Mouse (Mus musculus): ENCODE measurements at regions not wholly inside any gene's neighbourhood (a gene's known extent, or its start where the extent isn't known, plus 50 kb on each side); places are given as distances from the start of the nearest gene placed in this dataset.

- H3K9me3 ChIP-seq (ENCODE audit: control insufficient read depth, low read length), result no peaks in the 10 kb centered on the region
- no peak overlapping the region for H3K9ac ChIP-seq (ENCODE audit: low read length)
- H3K27ac ChIP-seq (ENCODE audit: low read length), result no peak overlapping the region
- H3K4me1 ChIP-seq (replicated peaks; ENCODE audit: control insufficient read depth, insufficient read depth, low read length), result no peaks in the 10 kb centered on the region
- no peak overlapping the region for H3K4me3 ChIP-seq (ENCODE audit: low read length)
- H3K27me3 ChIP-seq (ENCODE audit: control insufficient read depth, insufficient read depth, low read depth, low read length), result no peaks in the 10 kb centered on the region
- H3K4me2 ChIP-seq (ENCODE audit: low read depth, low read length), result no peak overlapping the region
- ATAC-seq (ENCODE audit: low read depth), result no peak
- H3K36me3 ChIP-seq (ENCODE audit: control insufficient read depth, insufficient read depth, low read length), result no peaks in the 10 kb centered on the region
- 77% methylated on average over 1 of the region's 1 CpGs for WGBS
These were observed 81.4 kb downstream of the Fscb start for GRCm38 (mm10) chr12:64393106-64393505.

- Histone ChIP-seq H3K4me3 (ENCODE audit: low read length) (no peak overlapping the region), H3K27me3 (ENCODE audit: control insufficient read depth, insufficient read depth, low read depth, low read length) (no peaks in the 10 kb centered on the region), H3K9me3 (ENCODE audit: control insufficient read depth, low read length) (no peaks in the 10 kb centered on the region), H3K4me1 (replicated peaks; ENCODE audit: control insufficient read depth, insufficient read depth, low read length) (no peaks in the 10 kb centered on the region), H3K36me3 (ENCODE audit: control insufficient read depth, insufficient read depth, low read length) (no peaks in the 10 kb centered on the region), H3K27ac (ENCODE audit: low read length) (no peak overlapping the region), H3K4me2 (ENCODE audit: low read depth, low read length) (no peak overlapping the region), H3K9ac (ENCODE audit: low read length) (no peak overlapping the region)
- peak; percentile 86 for ATAC-seq (ENCODE audit: low read depth)
- 38% methylated on average over 9 of the region's 9 CpGs for WGBS
These were observed 84.6 kb downstream of the Fscb start for GRCm38 (mm10) chr12:64389766-64390445.

GRCm38 (mm10) chr12:64364941-64365340 lies 109.5 kb downstream of the Fscb start:
- Histone ChIP-seq H3K27me3 (ENCODE audit: control insufficient read depth, insufficient read depth, low read depth, low read length) (no peaks in the 10 kb centered on the region), H3K4me3 (ENCODE audit: low read length) (no peak overlapping the region), H3K4me2 (ENCODE audit: low read depth, low read length) (no peak overlapping the region), H3K36me3 (ENCODE audit: control insufficient read depth, insufficient read depth, low read length) (no peaks in the 10 kb centered on the region), H3K9ac (ENCODE audit: low read length) (no peak overlapping the region), H3K4me1 (replicated peaks; ENCODE audit: control insufficient read depth, insufficient read depth, low read length) (no peaks in the 10 kb centered on the region), H3K9me3 (ENCODE audit: control insufficient read depth, low read length) (no peaks in the 10 kb centered on the region), H3K27ac (ENCODE audit: low read length) (no peak overlapping the region)
- ATAC-seq (ENCODE audit: low read depth), result no peak
- WGBS, result 55% methylated on average over 3 of the region's 3 CpGs

- Histone ChIP-seq H3K27ac (ENCODE audit: low read length) (no peak overlapping the region), H3K4me3 (ENCODE audit: low read length) (no peak overlapping the region), H3K9me3 (ENCODE audit: control insufficient read depth, low read length) (no peaks in the 10 kb centered on the region), H3K4me2 (ENCODE audit: low read depth, low read length) (no peak overlapping the region), H3K4me1 (replicated peaks; ENCODE audit: control insufficient read depth, insufficient read depth, low read length) (no peaks in the 10 kb centered on the region), H3K9ac (ENCODE audit: low read length) (no peak overlapping the region), H3K27me3 (ENCODE audit: control insufficient read depth, insufficient read depth, low read depth, low read length) (no peaks in the 10 kb centered on the region), H3K36me3 (ENCODE audit: control insufficient read depth, insufficient read depth, low read length) (no peaks in the 10 kb centered on the region)
- no peak for ATAC-seq (ENCODE audit: low read depth)
- 53% methylated on average over 2 of the region's 2 CpGs for WGBS
These were observed 112.8 kb downstream of the Fscb start for GRCm38 (mm10) chr12:64361592-64362116.

GRCm38 (mm10) chr12:64360698-64361097 lies 113.8 kb downstream of the Fscb start:
- H3K4me1 ChIP-seq (replicated peaks; ENCODE audit: control insufficient read depth, insufficient read depth, low read length), result no peaks in the 10 kb centered on the region
- no peaks in the 10 kb centered on the region for H3K27me3 ChIP-seq (ENCODE audit: control insufficient read depth, insufficient read depth, low read depth, low read length)
- H3K9ac ChIP-seq (ENCODE audit: low read length), result no peak overlapping the region
- H3K4me3 ChIP-seq (ENCODE audit: low read length), result no peak overlapping the region
- no peak for ATAC-seq (ENCODE audit: low read depth)
- no peak overlapping the region for H3K4me2 ChIP-seq (ENCODE audit: low read depth, low read length)
- no peaks in the 10 kb centered on the region for H3K9me3 ChIP-seq (ENCODE audit: control insufficient read depth, low read length)
- H3K27ac ChIP-seq (ENCODE audit: low read length), result no peak overlapping the region
- no peaks in the 10 kb centered on the region for H3K36me3 ChIP-seq (ENCODE audit: control insufficient read depth, insufficient read depth, low read length)

- no peak overlapping the region for H3K4me2 ChIP-seq (ENCODE audit: low read depth, low read length)
- no peaks in the 10 kb centered on the region for H3K27me3 ChIP-seq (ENCODE audit: control insufficient read depth, insufficient read depth, low read depth, low read length)
- ATAC-seq (ENCODE audit: low read depth), result 0 out of 2 replicates have a peak, but pooled peaks have one; percentile 15
- H3K9ac ChIP-seq (ENCODE audit: low read length), result no peak overlapping the region
- H3K4me3 ChIP-seq (ENCODE audit: low read length), result no peak overlapping the region
- no peaks in the 10 kb centered on the region for H3K36me3 ChIP-seq (ENCODE audit: control insufficient read depth, insufficient read depth, low read length)
- H3K4me1 ChIP-seq (replicated peaks; ENCODE audit: control insufficient read depth, insufficient read depth, low read length), result no peaks in the 10 kb centered on the region
- WGBS, result 28% methylated on average over 1 of the region's 1 CpGs
- H3K27ac ChIP-seq (ENCODE audit: low read length), result no peak overlapping the region
- no peaks in the 10 kb centered on the region for H3K9me3 ChIP-seq (ENCODE audit: control insufficient read depth, low read length)
These were observed 130.7 kb downstream of the Fscb start for GRCm38 (mm10) chr12:64343745-64344144.

- Histone ChIP-seq H3K27me3 (ENCODE audit: control insufficient read depth, insufficient read depth, low read depth, low read length) (no peaks in the 10 kb centered on the region), H3K4me1 (replicated peaks; ENCODE audit: control insufficient read depth, insufficient read depth, low read length) (no peaks in the 10 kb centered on the region), H3K9ac (ENCODE audit: low read length) (no peak overlapping the region), H3K9me3 (ENCODE audit: control insufficient read depth, low read length) (no peaks in the 10 kb centered on the region), H3K36me3 (ENCODE audit: control insufficient read depth, insufficient read depth, low read length) (no peaks in the 10 kb centered on the region), H3K27ac (ENCODE audit: low read length) (no peak overlapping the region), H3K4me2 (ENCODE audit: low read depth, low read length) (no peak overlapping the region), H3K4me3 (ENCODE audit: low read length) (no peak overlapping the region)
- no peak for ATAC-seq (ENCODE audit: low read depth)
These were observed 139.3 kb downstream of the Fscb start for GRCm38 (mm10) chr12:64335167-64335566.

Data from lung, embryonic 16.5 days (tissue).